Mouse (Mus musculus) neural tube, embryonic 10.5 days (tissue): ENCODE measurements around the gene Psg17.
"Not testable (repeated sequence)": the region's sequence is repeated elsewhere in the genome, so short reads cannot be mapped to it uniquely, and the experiment has no call there.

Source experiments
- DNase-seq: peaks from one replicate; pipeline ENCODE4 v3.0.0-alpha.2; 2017; ENCODE audit warnings: low spot score; ENCODE audit errors: extremely low spot score

Gene Psg17

DNA sequence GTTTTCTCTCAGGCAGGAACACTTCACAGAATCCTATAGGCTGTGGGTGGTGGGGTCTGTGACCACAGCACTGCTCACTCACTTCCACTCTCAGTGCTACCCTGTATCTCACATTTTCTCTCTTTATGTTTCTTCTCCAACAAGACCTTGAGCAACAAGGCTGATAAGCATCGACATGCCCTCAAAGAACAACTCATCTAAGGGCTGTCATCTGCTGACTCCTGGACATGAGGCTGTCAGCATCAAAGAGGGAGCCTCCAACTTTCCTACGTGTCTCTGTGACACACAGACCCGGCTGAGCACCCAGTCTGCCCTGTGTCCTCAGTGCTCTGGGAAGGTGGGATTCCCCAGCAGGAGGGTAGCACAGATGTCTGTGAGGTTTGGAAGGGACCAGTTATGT lies at the start of gene Psg17:
TSS of gene Psg17 (minus strand) at position 101 of the 400 bp plus-strand sequence.
- no peak for DNase-seq

DNA sequence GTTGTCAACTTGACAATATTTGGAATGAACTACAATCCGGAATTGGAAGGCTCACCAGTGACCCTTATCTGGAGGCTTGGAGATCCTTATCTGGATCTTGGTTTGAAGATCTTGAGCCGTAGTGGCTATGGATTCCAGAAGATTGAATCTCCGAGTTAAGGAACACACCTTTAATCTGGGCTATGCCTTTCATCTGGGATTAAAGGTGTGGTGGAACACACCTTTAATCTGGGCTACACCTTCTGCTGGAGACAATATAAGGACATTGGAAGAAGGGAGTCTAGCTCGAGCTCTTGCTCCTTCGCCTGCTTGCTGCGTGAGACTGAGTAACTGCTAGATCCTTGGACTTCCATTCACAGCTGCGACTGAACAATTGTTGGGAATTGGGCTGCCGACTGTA lies 49.6 kb upstream of the Psg17 start, which contains the start of gene Pglyrp1:
TSS of gene Pglyrp1 (plus strand) at position 301 of the 400 bp plus-strand sequence.
- not testable (repeated sequence) for DNase-seq

DNA sequence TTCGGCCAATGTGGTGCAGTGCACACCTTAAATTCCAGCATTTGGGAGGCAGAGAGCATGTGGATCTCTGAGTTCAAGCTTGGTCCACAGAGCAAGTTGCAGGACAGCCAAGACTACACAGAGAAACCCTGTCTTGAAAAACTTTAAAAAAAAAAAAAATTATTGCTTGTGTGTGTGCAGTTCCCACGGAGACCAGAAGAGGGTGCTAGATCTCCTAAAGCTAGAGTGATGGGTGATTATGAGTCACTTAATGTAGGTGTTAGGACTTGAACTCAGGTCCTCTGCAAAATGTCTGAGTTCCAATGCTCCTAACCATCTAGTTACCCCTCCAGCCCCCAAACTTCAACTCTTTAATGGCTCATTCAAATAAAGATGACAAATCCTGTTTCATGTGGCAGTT lies 47.1 kb upstream of the Psg17 start:
- no peak for DNase-seq

DNA sequence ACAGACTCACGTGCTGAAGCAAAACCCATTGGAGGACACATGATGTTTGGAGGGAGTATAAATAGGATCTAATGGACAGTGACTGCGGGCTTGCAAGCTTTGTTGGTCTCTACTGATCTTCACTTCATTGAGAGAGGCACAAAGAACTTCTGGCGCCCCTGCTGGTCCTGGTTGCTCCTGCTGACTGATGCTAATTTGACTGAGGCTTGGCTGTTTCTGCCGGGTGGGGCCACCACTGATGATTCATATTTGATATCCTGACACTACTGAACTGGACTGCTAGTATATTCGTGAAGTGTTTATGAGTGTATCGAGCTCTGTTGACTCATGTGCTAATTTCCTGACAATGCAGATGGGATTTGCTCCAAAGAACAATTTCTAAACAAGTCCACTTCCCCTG lies 41.4 kb upstream of the Psg17 start:
- DNase-seq, result no peak

DNA sequence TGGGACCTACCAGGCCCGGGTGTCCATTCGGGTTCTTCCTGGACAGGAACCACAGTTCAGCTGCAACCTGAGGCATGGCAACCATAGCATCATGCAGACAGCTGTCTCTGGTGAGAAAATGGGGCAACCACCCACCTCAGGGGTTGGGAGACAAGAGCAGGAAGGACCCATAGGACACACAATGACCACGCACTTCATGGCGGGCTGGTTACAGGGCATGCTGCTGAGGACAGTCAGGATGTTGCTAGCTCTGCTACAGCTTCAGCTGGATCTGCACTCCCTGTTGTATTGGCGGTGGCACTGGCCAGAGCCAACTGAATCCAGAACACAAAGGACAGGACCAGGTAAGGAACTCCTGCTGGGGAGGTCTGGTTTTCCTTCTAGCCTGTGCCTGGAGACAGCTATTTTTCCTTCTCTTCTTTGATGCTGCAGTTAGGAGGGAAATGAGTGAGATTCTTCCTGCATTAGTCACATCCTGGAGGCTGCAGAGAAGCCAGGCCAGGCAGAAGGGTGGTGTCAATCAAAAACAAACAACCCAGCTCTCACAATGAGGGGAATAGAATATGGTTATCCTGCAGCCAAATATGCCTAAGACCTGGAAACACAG lies 37.0 kb upstream of the Psg17 start:
- DNase-seq, result no peak

DNA sequence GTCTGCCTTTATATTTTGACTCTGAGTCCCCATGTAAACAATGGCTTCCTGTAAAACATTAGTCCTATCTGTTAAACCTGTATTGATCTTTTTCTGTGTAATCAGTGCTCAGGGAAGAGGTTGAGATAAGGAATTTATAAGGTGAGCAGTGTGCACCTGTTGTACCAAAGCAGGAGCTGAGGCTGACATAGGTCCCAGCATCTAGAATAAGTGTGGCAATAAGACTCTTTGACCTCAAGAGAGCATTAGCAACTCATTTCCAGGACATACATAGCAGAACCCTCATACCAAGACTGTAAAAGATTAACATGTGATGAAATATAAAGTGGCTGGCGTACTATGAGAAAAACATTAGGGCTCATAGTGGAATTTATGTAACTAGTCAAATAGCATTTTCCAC lies 27.0 kb upstream of the Psg17 start:
- DNase-seq, result no peak

DNA sequence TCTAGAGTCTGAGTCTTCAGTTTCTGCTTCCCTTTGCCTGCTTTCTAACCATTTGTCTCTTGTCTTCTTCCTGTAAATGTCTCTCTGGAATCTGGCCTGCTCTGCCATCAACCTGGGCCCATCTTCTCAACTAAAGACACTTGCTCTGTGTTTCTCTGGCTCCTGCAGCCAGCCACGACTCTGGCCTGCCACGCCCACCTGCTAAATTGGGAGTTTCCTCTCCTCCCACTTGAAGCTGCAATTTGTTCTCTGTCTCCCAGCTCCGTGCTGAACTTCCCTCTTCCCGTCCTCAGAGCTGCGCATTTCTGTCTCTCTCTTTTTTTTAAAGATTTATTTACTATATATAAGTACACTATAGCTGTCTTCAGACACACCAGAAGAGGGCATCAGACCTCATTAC lies 23.4 kb upstream of the Psg17 start:
- DNase-seq, result no peak

DNA sequence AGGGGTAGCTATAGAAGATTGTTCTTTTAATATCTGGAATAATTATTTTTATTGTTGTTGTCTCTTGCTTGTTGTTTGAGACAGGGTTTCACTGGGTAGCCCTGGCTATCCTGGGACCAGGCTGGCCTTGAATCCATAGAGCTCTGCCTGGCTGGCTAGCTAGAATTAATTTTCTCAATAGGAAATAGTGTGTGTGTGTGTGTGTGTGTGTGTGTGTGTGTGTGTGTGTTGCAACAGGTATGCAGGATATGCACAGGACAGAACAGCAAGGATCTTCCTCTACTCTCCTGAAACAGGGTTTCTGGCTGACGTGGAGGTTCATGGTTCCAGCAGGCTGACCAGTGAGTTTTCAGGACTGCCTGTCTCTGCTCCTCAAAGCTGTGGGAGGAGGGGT lies 19.8 kb upstream of the Psg17 start:
- DNase-seq, result no peak

DNA sequence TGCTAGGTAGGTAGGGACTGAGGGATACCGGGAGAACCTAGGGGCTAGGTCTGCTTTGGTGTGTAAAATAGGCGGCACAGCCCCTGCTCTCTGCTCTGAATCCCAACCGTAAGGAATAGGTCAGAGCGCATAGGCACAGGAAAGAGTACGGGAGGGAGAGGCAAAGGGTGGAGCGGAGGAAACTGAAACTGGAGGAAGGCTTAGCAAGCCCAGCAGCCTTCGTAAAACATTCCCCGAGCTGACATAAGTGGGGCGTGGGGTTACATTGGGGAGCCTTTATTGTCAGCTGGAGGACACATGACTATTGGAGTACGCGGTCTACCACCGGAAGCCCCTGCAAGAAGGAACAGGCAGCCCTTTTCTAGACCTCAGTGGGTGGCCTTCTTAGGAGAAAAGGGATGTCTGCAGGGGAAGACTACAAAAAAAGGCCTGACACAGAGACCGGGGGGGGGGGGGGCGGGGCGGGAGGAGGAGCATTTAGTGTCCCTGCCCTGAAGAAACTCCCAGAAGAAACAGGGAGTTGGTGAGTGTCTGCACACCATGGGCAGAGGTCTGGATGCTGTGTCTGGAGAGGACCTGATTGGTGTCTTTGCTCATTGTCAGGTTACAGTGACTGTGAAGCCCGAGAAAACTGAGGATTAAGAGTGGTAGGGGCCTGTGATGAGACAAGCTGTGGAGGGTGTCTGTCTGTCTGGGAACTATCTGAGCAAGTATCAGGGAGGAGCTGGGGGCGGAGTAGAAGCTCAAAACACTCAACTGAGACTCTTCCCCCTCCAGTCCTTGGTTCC lies 19.2 kb upstream of the Psg17 start:
- peak; percentile 57 for DNase-seq

DNA sequence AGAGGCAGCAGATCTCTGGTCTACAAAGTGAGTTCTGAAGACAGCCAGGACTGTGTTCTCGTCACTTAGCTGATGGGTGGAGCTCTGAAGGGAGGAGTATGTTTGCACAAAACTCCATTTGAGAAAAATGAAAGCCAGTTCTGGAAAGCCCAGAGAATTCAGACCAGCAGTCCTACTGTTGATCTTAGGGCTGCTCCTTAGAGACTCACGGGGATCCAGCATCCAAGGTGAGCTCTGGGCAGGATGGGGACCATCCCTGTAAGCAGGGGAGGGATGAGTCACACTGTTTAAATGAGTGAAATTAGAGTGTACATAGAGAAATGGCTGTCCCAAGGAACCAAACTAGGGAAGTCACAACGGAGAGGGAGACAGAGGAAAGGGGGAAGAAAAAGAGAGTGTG lies 18.5 kb upstream of the Psg17 start, which contains the start of gene Mill2:
TSS of gene Mill2 (plus strand) at position 102 of the 400 bp plus-strand sequence.
- DNase-seq, result no peak

DNA sequence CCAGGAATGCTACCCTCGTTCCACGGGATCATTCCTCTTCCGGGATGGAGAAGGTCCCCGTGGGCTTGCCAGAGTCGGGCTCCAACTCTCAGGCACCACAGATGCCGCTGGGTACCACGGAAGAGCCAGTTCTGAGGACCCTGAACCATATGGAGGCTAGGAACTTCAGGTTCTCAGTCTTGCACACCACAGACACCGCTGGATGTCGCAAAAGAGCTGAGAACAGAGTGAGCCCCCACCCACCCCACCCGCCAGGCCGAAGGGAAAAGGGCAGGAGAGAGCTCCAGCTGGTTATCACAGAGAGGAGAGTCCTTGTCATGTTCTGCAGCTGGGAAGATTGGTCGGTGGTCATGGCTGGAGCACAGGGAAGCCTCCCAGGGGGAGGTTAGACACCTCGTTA lies 10.9 kb upstream of the Psg17 start:
- no peak for DNase-seq

DNA sequence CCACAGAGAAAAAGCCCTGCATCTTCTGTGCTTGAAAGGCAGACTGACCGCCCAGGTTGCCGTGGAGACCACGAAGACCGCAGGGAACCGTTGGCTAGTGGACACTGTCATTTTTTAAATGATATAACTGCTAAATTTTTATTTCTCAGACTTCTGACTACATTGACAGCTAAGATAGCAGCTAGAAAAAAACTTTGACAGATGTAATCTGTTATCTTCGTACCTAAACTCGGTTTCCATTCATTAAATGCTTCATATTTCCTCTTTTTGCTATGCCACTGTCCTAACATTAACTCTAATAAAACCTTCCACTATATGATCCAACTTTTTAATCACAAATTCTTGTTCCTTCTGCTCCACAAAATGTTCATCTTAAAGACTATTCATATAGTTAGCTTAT lies 8.1 kb upstream of the Psg17 start:
- no peak for DNase-seq

DNA sequence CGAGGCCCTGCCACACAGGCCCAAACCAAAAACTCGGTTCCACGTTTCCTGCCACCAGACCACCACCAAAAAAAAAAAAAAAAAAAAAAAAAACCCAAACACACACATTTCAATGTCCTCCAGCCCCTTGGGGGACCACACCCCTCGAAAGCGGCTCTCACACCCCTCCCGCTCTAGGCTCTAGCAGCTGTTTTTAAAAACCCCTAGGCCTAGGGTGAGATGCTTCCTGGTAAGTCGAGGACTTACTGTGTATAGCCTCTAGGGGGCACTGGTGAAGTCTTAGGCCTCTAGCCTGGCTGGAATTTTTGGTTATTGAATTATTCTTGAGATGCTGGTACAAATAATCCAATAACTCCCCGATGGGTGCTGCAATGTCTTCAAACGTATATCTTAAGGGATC lies 7.2 kb upstream of the Psg17 start:
- DNase-seq, result no peak

DNA sequence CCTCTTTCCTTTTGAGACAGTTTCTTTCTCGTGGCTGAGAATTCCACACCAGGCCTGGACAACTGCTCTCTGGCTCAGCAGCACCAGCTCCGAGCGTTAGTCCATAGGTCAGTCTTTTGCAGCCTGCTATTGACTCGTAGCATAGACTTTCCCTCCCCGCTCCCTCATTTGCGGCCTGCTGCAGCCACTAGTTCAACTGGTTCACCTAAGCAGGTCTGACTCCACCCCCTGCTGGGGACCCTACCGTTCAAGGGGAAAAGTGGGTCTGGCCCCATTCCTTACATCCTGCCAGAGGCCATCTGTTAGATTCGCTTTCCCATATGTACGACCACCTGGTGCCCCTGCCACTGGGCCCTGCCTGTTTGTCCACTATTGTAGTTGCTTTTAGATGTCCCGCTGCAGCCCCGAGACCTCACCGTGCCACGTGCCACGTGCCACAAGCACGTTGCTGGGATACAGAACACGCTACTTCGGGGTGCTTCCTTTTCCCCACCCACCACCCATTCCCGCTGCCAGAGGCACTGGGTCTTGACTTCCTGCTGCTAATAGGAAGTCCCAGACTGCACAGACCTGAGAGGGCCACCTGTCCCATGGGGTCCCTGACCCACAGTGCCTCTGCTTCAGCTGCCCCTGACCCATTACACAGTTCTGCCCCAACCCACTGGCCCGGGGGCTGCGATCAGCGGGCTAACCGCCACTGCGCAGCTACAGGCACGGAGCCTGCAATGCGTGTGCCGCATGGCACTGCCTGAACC lies 6.6 kb upstream of the Psg17 start:
- no peak for DNase-seq

DNA sequence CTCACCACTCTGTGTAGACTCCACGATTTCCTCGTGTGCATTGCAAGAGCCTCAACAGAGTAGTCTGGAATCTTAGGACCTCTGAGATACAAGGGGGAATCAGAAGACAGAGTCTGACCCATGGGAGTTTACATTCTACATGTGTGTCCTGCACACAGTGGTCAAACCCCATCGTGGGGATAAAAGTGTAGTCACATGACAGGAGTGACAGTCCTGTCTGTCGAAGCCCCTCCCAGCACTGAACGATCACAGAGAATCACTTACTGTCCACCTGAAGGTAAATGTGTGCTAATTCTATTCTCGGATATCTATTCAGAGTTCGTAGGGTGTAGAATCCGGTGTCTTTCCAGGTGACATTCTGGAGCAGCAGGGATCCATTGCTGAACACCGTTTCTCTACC lies 3.1 kb downstream of the Psg17 start:
- no peak for DNase-seq

DNA sequence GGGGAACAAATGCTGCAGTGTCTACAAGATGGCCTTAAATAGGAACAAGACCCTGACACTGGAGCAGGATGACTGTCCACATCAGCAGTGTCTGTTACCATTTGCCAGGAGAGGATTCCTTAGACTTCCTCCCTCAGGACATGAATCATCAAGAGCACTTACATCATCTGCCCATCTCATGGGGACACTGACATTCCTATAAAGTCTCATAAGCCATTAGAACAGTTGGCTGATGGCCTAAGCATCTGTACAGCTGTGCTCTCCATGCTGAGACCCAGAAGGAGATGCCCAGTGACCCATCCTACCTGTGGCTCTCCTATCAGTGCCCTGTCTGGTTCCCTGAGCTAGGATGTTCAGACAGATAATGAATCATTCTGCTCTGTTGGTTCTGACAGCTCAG lies 17.9 kb downstream of the Psg17 start:
- DNase-seq, result no peak

DNA sequence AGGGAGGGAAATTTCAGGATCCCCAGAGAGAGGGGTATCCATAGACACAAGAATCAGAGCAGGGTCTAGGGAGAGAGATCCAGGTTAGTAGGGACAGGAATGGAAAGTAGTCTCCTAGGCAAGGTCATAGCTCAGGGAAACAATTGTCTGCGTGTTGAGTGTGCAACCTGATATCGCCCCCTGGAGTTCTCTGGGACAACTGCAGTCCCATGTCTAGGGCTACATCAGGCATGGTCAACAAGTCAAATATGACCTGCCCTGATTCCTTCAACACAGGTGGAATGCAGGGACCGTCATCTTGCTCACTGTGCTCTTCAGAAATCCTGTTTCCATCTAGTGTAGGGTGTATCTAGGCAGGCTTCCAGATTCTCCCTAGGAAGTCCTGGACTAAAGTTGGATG lies 22.3 kb downstream of the Psg17 start:
- DNase-seq, result no peak

DNA sequence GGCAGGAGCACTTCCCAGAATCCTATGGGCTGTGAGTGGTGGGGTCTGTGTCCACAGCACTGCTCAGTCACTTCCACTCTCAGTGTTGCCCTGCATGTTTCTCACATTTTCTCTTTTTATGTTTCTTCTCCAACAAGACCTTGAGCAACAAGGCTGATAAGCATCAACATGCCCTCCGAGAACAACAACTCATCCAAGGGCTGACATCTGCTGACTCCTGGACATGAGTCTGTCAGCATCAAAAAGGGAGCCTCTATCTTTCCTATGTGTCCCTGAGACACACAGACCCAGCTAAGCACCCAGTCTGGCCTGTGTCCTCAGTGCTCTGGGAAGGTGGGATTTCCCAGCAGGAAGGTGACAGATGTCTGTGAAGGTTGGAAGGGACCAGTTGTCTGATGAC lies 23.0 kb downstream of the Psg17 start, which contains the start of gene Psg19:
TSS of gene Psg19 (minus strand) at position 101 of the 400 bp plus-strand sequence.
- DNase-seq, result no peak

DNA sequence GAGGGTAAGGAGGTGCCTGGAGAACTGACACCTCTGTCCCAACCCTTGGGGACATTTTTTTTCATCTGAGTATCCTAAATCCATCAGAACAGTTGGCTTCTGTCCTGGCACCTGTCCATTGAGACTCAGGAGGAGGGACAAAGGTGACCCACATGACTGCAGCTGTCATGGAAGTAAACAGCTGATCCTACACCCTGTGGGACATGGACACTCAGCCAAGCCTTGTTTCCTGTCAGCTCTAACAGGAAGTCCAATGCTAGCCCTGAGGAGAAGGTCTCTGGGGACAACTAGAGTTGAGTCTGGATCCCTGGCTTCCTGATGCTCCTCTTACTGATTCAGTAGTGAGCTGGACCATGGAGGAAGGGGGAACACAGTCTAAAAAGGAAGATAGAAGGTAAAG lies 30.7 kb downstream of the Psg17 start:
- not testable (repeated sequence) for DNase-seq

DNA sequence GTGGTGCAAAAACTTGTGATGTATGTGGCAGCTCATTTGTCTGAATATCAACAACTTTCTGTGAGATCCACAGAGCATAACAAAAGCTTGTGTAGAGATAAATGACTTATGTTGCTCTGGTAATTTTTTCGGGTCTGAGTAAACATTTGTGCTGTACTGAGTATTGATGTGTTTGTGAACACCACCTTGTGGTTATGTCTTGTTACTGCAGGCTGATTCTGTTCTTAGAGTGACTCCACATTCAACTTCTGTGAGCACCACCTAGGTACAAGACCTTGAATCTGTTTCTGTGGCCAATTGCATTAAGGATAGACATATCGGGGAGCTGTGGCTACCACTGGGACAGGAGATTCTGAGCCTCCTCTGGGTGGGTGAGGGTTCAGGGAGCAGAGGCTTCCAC lies 40.1 kb downstream of the Psg17 start:
- DNase-seq, result not testable (repeated sequence)

DNA sequence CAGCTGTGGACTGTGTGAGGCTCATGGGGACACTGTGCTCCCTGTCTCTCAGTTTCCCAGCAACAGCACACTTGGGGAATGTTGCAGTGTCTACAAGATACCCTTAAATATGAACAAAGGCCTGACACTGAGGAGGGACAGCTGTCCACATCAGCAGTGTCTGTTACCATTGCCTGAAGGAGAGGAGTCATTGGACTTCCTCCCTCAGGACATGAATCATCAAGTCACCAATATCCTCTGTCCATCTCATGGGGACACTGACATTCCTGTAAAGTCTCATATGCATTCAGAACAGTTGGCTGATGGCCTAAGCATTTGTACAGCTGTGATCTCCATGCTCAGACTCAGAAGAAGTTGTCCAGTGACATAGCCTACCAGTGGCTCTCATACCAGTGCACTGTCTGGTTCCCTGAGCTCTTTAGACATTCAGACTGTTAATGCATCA lies 42.0 kb downstream of the Psg17 start:
- DNase-seq, result no peak
